Mouse (Mus musculus): ENCODE results near the gene Npm1. TPM values are rescaled to one million over a fixed set of nuclear protein-coding genes. Genes with fewer than 3 reads are reported as not detected.
A peak's percentile ranks its signal among the peaks of the same experiment; 100 is the strongest.

The Npm1 gene
- total and polyA plus RNA-seq, 3 experiments, result 57.6 to 161 (median 136) TPM

GRCm38 (mm10) chr11:33202972-33203371, 40.0 kb upstream of the Npm1 start:
- Histone ChIP-seq H3K27ac (no peak overlapping the region), H3K36me3 (ENCODE audit: control insufficient read depth, insufficient read depth, low read length) (no peaks in the 10 kb centered on the region), H3K79me2 (replicated peaks; ENCODE audit: control insufficient read depth, insufficient read depth, low read length) (no peaks in the 10 kb centered on the region), H3K4me3 (no peak overlapping the region), H3K4me1 (ENCODE audit: control insufficient read depth, insufficient read depth, low read length) (no peaks in the 10 kb centered on the region), H3K27me3 (ENCODE audit: control insufficient read depth, insufficient read depth, low read length) (peaks cover 57% of the 10 kb centered on the region), H3K9ac (ENCODE audit: low read depth, low read length) (no peak overlapping the region)
- TF ChIP-seq POLR2A (IDR thresholded peaks at IDR 0.05; ENCODE audit: insufficient read depth, low read depth, low read length), result no peak
- TF ChIP-seq EP300 (IDR thresholded peaks at IDR 0.05; ENCODE audit: insufficient read depth, low read depth, low read length), result no peak
- TF ChIP-seq CTCF (IDR thresholded peaks at IDR 0.05), result no peak
- WGBS, result 4% methylated on average over 47 of the region's 47 CpGs
- intact Hi-C loops (cut with DNase I), result loop anchor here (2.0 kb wide), 1 partner anchor 40 kb away; the partner anchor contains the start of gene Npm1
- DNase-seq, result no peak

- Histone ChIP-seq H3K36me3 (ENCODE audit: control insufficient read depth, insufficient read depth, low read length) (no peaks in the 10 kb centered on the region), H3K27me3 (ENCODE audit: control insufficient read depth, insufficient read depth, low read length) (peaks cover 63% of the 10 kb centered on the region), H3K79me2 (replicated peaks; ENCODE audit: control insufficient read depth, insufficient read depth, low read length) (no peaks in the 10 kb centered on the region), H3K4me3 (no peak overlapping the region), H3K4me1 (ENCODE audit: control insufficient read depth, insufficient read depth, low read length) (no peaks in the 10 kb centered on the region), H3K9ac (ENCODE audit: low read depth, low read length) (no peak overlapping the region), H3K27ac (no peak overlapping the region)
- no peak for DNase-seq
- TF ChIP-seq CTCF (IDR thresholded peaks at IDR 0.05) (peak; percentile 33), POLR2A (IDR thresholded peaks at IDR 0.05; ENCODE audit: insufficient read depth, low read depth, low read length) (no peak), EP300 (IDR thresholded peaks at IDR 0.05; ENCODE audit: insufficient read depth, low read depth, low read length) (no peak)
- intact Hi-C loops (cut with DNase I), result loop anchor here (2.0 kb wide), 1 partner anchor 39 kb away; the partner anchor contains the start of gene Npm1
- WGBS, result 4% methylated on average over 37 of the region's 37 CpGs
These were observed 39.3 kb upstream of the Npm1 start for GRCm38 (mm10) chr11:33202296-33202695.

- Histone ChIP-seq H3K36me3 (ENCODE audit: control insufficient read depth, insufficient read depth, low read length) (no peaks in the 10 kb centered on the region), H3K4me3 (no peak overlapping the region), H3K9ac (ENCODE audit: low read depth, low read length) (no peak overlapping the region), H3K79me2 (replicated peaks; ENCODE audit: control insufficient read depth, insufficient read depth, low read length) (no peaks in the 10 kb centered on the region), H3K4me1 (ENCODE audit: control insufficient read depth, insufficient read depth, low read length) (no peaks in the 10 kb centered on the region), H3K27ac (no peak overlapping the region), H3K27me3 (ENCODE audit: control insufficient read depth, insufficient read depth, low read length) (peaks cover 64% of the 10 kb centered on the region)
- DNase-seq, result no peak
- intact Hi-C loops (cut with DNase I), result loop anchor here (2.0 kb wide), 1 partner anchor 39 kb away; the partner anchor contains the start of gene Npm1
- 6% methylated on average over 19 of the region's 19 CpGs for WGBS
- TF ChIP-seq CTCF (IDR thresholded peaks at IDR 0.05) (no peak), EP300 (IDR thresholded peaks at IDR 0.05; ENCODE audit: insufficient read depth, low read depth, low read length) (no peak), POLR2A (IDR thresholded peaks at IDR 0.05; ENCODE audit: insufficient read depth, low read depth, low read length) (no peak)
These were observed 38.6 kb upstream of the Npm1 start for GRCm38 (mm10) chr11:33201626-33202010.

GRCm38 (mm10) chr11:33200764-33201625, 38.0 kb upstream of the Npm1 start:
- Histone ChIP-seq H3K27me3 (ENCODE audit: control insufficient read depth, insufficient read depth, low read length) (peaks cover 63% of the 10 kb centered on the region), H3K4me3 (no peak overlapping the region), H3K36me3 (ENCODE audit: control insufficient read depth, insufficient read depth, low read length) (no peaks in the 10 kb centered on the region), H3K27ac (no peak overlapping the region), H3K9ac (ENCODE audit: low read depth, low read length) (no peak overlapping the region), H3K79me2 (replicated peaks; ENCODE audit: control insufficient read depth, insufficient read depth, low read length) (no peaks in the 10 kb centered on the region), H3K4me1 (ENCODE audit: control insufficient read depth, insufficient read depth, low read length) (no peaks in the 10 kb centered on the region)
- TF ChIP-seq EP300 (IDR thresholded peaks at IDR 0.05; ENCODE audit: insufficient read depth, low read depth, low read length), result no peak
- TF ChIP-seq CTCF (IDR thresholded peaks at IDR 0.05), result no peak
- TF ChIP-seq POLR2A (IDR thresholded peaks at IDR 0.05; ENCODE audit: insufficient read depth, low read depth, low read length), result no peak
- DNase-seq, result peak; percentile 15 to 53
- intact Hi-C loops (cut with DNase I), result no loop called here
- WGBS, result 2% methylated on average over 76 of the region's 76 CpGs

GRCm38 (mm10) chr11:33199906-33200763, 37.1 kb upstream of the Npm1 start:
- H3K4me1 ChIP-seq (ENCODE audit: control insufficient read depth, insufficient read depth, low read length), result no peaks in the 10 kb centered on the region
- no peaks in the 10 kb centered on the region for H3K79me2 ChIP-seq (replicated peaks; ENCODE audit: control insufficient read depth, insufficient read depth, low read length)
- no peak for TF ChIP-seq CTCF (IDR thresholded peaks at IDR 0.05)
- no peak for TF ChIP-seq EP300 (IDR thresholded peaks at IDR 0.05; ENCODE audit: insufficient read depth, low read depth, low read length)
- no peak for TF ChIP-seq POLR2A (IDR thresholded peaks at IDR 0.05; ENCODE audit: insufficient read depth, low read depth, low read length)
- H3K27me3 ChIP-seq (ENCODE audit: control insufficient read depth, insufficient read depth, low read length), result peaks cover 65% of the 10 kb centered on the region
- peak; percentile 11 to 53 for DNase-seq
- no peaks in the 10 kb centered on the region for H3K36me3 ChIP-seq (ENCODE audit: control insufficient read depth, insufficient read depth, low read length)
- no peak overlapping the region for H3K9ac ChIP-seq (ENCODE audit: low read depth, low read length)
- H3K4me3 ChIP-seq, result no peak overlapping the region
- no peak overlapping the region for H3K27ac ChIP-seq
- 4% methylated on average over 45 of the region's 45 CpGs for WGBS
- intact Hi-C loops (cut with DNase I), result no loop called here

Data from heart, adult 2 months (tissue).